Mouse (Mus musculus) ES-Bruce4 (cell line): ENCODE results near the gene Atxn2.

Source experiments
- EP300 ChIP-seq: IDR thresholded peaks from 2 replicates; pipeline ENCODE4 v1.6.1; 2011; ENCODE audit warnings: low read depth, low read length; ENCODE audit not compliant: insufficient read depth
- POLR2A ChIP-seq: IDR thresholded peaks from one replicate; pipeline ENCODE4 v1.8.1; 2011; ENCODE audit warnings: low read length; ENCODE audit not compliant: insufficient read depth

DNA sequence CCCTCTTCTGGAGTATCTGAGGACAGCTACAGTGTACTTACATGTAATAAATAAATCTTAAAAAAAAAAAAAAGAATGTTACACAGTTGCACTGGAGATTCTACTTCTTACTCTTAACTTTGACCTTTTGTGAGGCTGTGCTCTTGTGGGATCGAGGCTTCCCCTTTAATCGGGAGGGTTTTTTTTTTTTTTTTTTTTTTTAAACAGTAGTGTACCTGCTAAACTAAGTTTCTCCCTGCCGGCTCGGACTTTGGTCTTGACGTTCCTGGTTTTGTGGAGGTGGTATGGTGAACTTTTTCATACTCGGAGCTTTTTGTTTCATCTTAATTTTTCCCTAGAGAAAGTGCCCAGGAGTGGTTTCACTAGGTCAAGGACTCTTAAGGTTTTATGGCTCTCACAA lies 3.8 kb downstream of the Atxn2 start:
- no peak for TF ChIP-seq POLR2A
- no peak for TF ChIP-seq EP300
